Mouse (Mus musculus) hindbrain, embryonic 14.5 days (tissue): ENCODE measurements around the gene Dll1. TPM values are rescaled to one million over a fixed set of nuclear protein-coding genes. Genes with fewer than 3 reads are reported as not detected.

Source experiments
- ATAC-seq: fragments of 200-750 bp; cut with Nextera tagmentation; 2 replicates; pipeline ENCODE4 v1.8.0; 2017; ENCODE audit warnings: moderate number of reproducible peaks, mild to moderate bottlenecking, moderate TSS enrichment, moderate library complexity; ENCODE audit not compliant: low FRiP score
- DNase-seq: peaks from one replicate; pipeline ENCODE4 v3.0.0-alpha.2; 2015; ENCODE audit warnings: low spot score
- H3K27ac ChIP-seq: fragments of 300-500 bp; sonication (generic); 2 replicates; pipeline ENCODE4 v1.5.1; 2014; ENCODE audit warnings: mild to moderate bottlenecking, moderate library complexity
- H3K27me3 ChIP-seq: fragments of 300-500 bp; sonication (generic); 2 replicates; pipeline ENCODE4 v1.6.1; 2014; ENCODE audit warnings: mild to moderate bottlenecking, low read length, mixed read lengths; ENCODE audit not compliant: control insufficient read depth, insufficient read depth
- H3K36me3 ChIP-seq: fragments of 300-500 bp; sonication (generic); replicated peaks from 2 replicates; pipeline ENCODE4 v1.6.1; 2014; ENCODE audit not compliant: control insufficient read depth, insufficient read depth
- H3K4me1 ChIP-seq: fragments of 300-500 bp; sonication (generic); replicated peaks from 2 replicates; pipeline ENCODE4 v1.6.1; 2014; ENCODE audit warnings: antibody characterized with exemption, low read length, mixed read lengths; ENCODE audit not compliant: control insufficient read depth, insufficient read depth
- H3K4me2 ChIP-seq: fragments of 300-500 bp; sonication (generic); replicated peaks from 2 replicates; pipeline ENCODE4 v1.6.1; 2014; ENCODE audit warnings: mild to moderate bottlenecking, moderate library complexity
- H3K4me3 ChIP-seq: fragments of 300-500 bp; sonication (generic); replicated peaks from 2 replicates; pipeline ENCODE4 v1.5.1; 2014; ENCODE audit warnings: mild to moderate bottlenecking, low read length
- H3K9ac ChIP-seq: fragments of 300-500 bp; sonication (generic); 2 replicates; pipeline ENCODE4 v1.6.1; 2014
- H3K9me3 ChIP-seq: fragments of 300-500 bp; sonication (generic); 2 replicates; pipeline ENCODE4 v1.6.1; 2016; ENCODE audit warnings: low read length; ENCODE audit not compliant: control insufficient read depth
- WGBS: fragments of 180-500 bp; shearing (Covaris S2); extraction: QIAGEN DNeasy Blood & Tissue Kit; methylation state at CpG from one replicate; pipeline ENCODE4 v1.1.7; 2014; 5-methylcytosine and 5-hydroxymethylcytosine counted together
- polyA plus RNA-seq: library from polyadenylated mRNA; unstranded; fragments of >200 nt; fragmentation: Nextera tagmentation; extraction: Ambion mirVana; gene quantifications from 2 replicates; pipeline ENCODE4 v1.2.1, GENCODE M21; 2014

Gene Dll1
- polyA plus RNA-seq, 1 experiment from 2014 or later = 12.5 TPM

GRCm38 (mm10) chr17:15350152-15350551 lies 26.5 kb downstream of the Dll1 start:
- no peaks in the 10 kb centered on the region for H3K27me3 ChIP-seq
- H3K4me3 ChIP-seq = no peak overlapping the region
- 78% methylated on average over 2 of the region's 2 CpGs for WGBS
- no peaks in the 10 kb centered on the region for H3K36me3 ChIP-seq
- H3K9me3 ChIP-seq = no peaks in the 10 kb centered on the region
- no peak overlapping the region for H3K4me2 ChIP-seq
- H3K9ac ChIP-seq = no peak overlapping the region
- DNase-seq (no peak), ATAC-seq (no peak)
- H3K27ac ChIP-seq = no peak overlapping the region
- H3K4me1 ChIP-seq = no peaks in the 10 kb centered on the region

GRCm38 (mm10) chr17:15343071-15343822 lies 33.4 kb downstream of the Dll1 start:
- DNase-seq (peak; percentile 66), ATAC-seq (peak; percentile 95)
- peak overlapping the region; percentile 60 for H3K27ac ChIP-seq
- H3K4me1 ChIP-seq = peaks cover 14% of the 10 kb centered on the region; the same call in 1 of the 2 replicates
- 0 out of 2 replicates have a peak overlapping the region, but pooled peaks have one; percentile 5 for H3K9ac ChIP-seq
- 23% methylated on average over 14 of the region's 14 CpGs for WGBS
- H3K9me3 ChIP-seq = no peaks in the 10 kb centered on the region
- no peaks in the 10 kb centered on the region for H3K27me3 ChIP-seq
- H3K36me3 ChIP-seq = no peaks in the 10 kb centered on the region
- no peak overlapping the region for H3K4me3 ChIP-seq
- peak overlapping the region; percentile 38 for H3K4me2 ChIP-seq

GRCm38 (mm10) chr17:15337906-15338305 lies 38.8 kb downstream of the Dll1 start:
- H3K36me3 ChIP-seq = no peaks in the 10 kb centered on the region
- H3K4me3 ChIP-seq = no peak overlapping the region
- no peak overlapping the region for H3K27ac ChIP-seq
- WGBS = 95% methylated on average over 1 of the region's 1 CpGs
- ATAC-seq (no peak), DNase-seq (no peak)
- H3K4me1 ChIP-seq = peaks cover 4% of the 10 kb centered on the region; the same call in 1 of the 2 replicates
- no peak overlapping the region for H3K4me2 ChIP-seq
- no peaks in the 10 kb centered on the region for H3K27me3 ChIP-seq
- H3K9me3 ChIP-seq = no peaks in the 10 kb centered on the region
- H3K9ac ChIP-seq = no peak overlapping the region

- H3K27me3 ChIP-seq = 0 out of 2 replicates have a peak, but pooled peaks cover 4% of the 10 kb centered on the region
- H3K4me2 ChIP-seq = no peak overlapping the region
- no peaks in the 10 kb centered on the region for H3K4me1 ChIP-seq
- H3K27ac ChIP-seq = no peak overlapping the region
- ATAC-seq = no peak
- no peaks in the 10 kb centered on the region for H3K36me3 ChIP-seq
- no peak overlapping the region for H3K9ac ChIP-seq
- H3K9me3 ChIP-seq = no peaks in the 10 kb centered on the region
- H3K4me3 ChIP-seq = no peak overlapping the region
- DNase-seq = no peak
- 69% methylated on average over 10 of the region's 10 CpGs for WGBS
These were observed 46.8 kb downstream of the Dll1 start for GRCm38 (mm10) chr17:15329740-15330318.

- Histone ChIP-seq H3K4me2 (no peak overlapping the region), H3K36me3 (no peaks in the 10 kb centered on the region), H3K27ac (no peak overlapping the region), H3K27me3 (0 out of 2 replicates have a peak, but pooled peaks cover 4% of the 10 kb centered on the region), H3K9ac (no peak overlapping the region), H3K4me1 (no peaks in the 10 kb centered on the region; the same call in 1 of the 2 replicates), H3K4me3 (no peak overlapping the region), H3K9me3 (no peaks in the 10 kb centered on the region)
- no peak for DNase-seq
- ATAC-seq = no peak
- WGBS = 86% methylated on average over 5 of the region's 5 CpGs
These were observed 49.6 kb downstream of the Dll1 start for GRCm38 (mm10) chr17:15327106-15327505.

GRCm38 (mm10) chr17:15325976-15326842 lies 50.5 kb downstream of the Dll1 start:
- ATAC-seq (no peak), DNase-seq (no peak)
- H3K4me2 ChIP-seq = no peak overlapping the region
- no peaks in the 10 kb centered on the region; the same call in 1 of the 2 replicates for H3K4me1 ChIP-seq
- 87% methylated on average over 10 of the region's 10 CpGs for WGBS
- no peak overlapping the region for H3K27ac ChIP-seq
- H3K9me3 ChIP-seq = no peaks in the 10 kb centered on the region
- H3K36me3 ChIP-seq = no peaks in the 10 kb centered on the region
- no peak overlapping the region for H3K4me3 ChIP-seq
- 0 out of 2 replicates have a peak, but pooled peaks cover 4% of the 10 kb centered on the region for H3K27me3 ChIP-seq
- H3K9ac ChIP-seq = no peak overlapping the region

- DNase-seq (no peak), ATAC-seq (peak; percentile 82)
- Histone ChIP-seq H3K9me3 (no peaks in the 10 kb centered on the region), H3K27me3 (no peaks in the 10 kb centered on the region), H3K27ac (no peak overlapping the region), H3K36me3 (no peaks in the 10 kb centered on the region), H3K4me2 (no peak overlapping the region), H3K4me3 (no peak overlapping the region), H3K9ac (no peak overlapping the region), H3K4me1 (no peaks in the 10 kb centered on the region; the same call in 1 of the 2 replicates)
- 51% methylated on average over 9 of the region's 9 CpGs for WGBS
These were observed 53.4 kb downstream of the Dll1 start for GRCm38 (mm10) chr17:15323191-15323834.
